Mouse (Mus musculus): ENCODE results near the gene Leng9.
"Not testable (repeated sequence)": the region's sequence is repeated elsewhere in the genome, so short reads cannot be mapped to it uniquely, and the experiment has no call there.

Leng9 gene

GRCm38 (mm10) chr7:4150059-4150541 lies at the start of gene Leng9:
Gene Leng9 (minus strand): TSS chr7:4150374.
- peak in 1 of 2 experiments; percentile 47 for DNase-seq (ENCODE audit: low spot score in 2 of 2)

GRCm38 (mm10) chr7:4178438-4178837 lies 28.3 kb upstream of the Leng9 start:
- no peak for DNase-seq (ENCODE audit: low spot score in 2 of 2)

GRCm38 (mm10) chr7:4170193-4170938 lies 20.2 kb upstream of the Leng9 start:
- DNase-seq (ENCODE audit: low spot score in 2 of 2), result no peak

- no peak for DNase-seq (ENCODE audit: low spot score in 2 of 2)
Measured at GRCm38 (mm10) chr7:4167098-4167497, 16.9 kb upstream of the Leng9 start.

- DNase-seq (ENCODE audit: low spot score in 2 of 2), result no peak
Measured at GRCm38 (mm10) chr7:4165286-4165685, 15.1 kb upstream of the Leng9 start.

- DNase-seq (ENCODE audit: low spot score in 2 of 2), result no peak
Measured at GRCm38 (mm10) chr7:4164090-4164910, 14.1 kb upstream of the Leng9 start, which contains the start of gene Cdc42ep5. Gene Cdc42ep5 (minus strand): TSS chr7:4164860.

- DNase-seq (ENCODE audit: low spot score in 2 of 2), result no peak
Measured at GRCm38 (mm10) chr7:4163571-4164072, 13.4 kb upstream of the Leng9 start.

- not testable (repeated sequence) for DNase-seq (ENCODE audit: low spot score in 2 of 2)
Measured at GRCm38 (mm10) chr7:4161596-4161995, 11.4 kb upstream of the Leng9 start.

- no peak for DNase-seq (ENCODE audit: low spot score in 2 of 2)
Measured at GRCm38 (mm10) chr7:4154976-4155375, 4.8 kb upstream of the Leng9 start.

- DNase-seq (ENCODE audit: low spot score in 2 of 2), result no peak
Measured at GRCm38 (mm10) chr7:4154356-4154755, 4.2 kb upstream of the Leng9 start.

GRCm38 (mm10) chr7:4151241-4151640 lies 1.1 kb upstream of the Leng9 start:
- DNase-seq (ENCODE audit: low spot score in 2 of 2), result no peak

GRCm38 (mm10) chr7:4150811-4151221 lies 642 bp upstream of the Leng9 start:
- DNase-seq (ENCODE audit: low spot score in 2 of 2), result no peak

GRCm38 (mm10) chr7:4149209-4150054 lies 742 bp downstream of the Leng9 start:
- DNase-seq (ENCODE audit: low spot score in 2 of 2), result peak; percentile 78 to 80

- DNase-seq (ENCODE audit: low spot score in 2 of 2), result no peak
Measured at GRCm38 (mm10) chr7:4148341-4149208, 1.6 kb downstream of the Leng9 start.

GRCm38 (mm10) chr7:4147836-4148235 lies 2.3 kb downstream of the Leng9 start:
- DNase-seq (ENCODE audit: low spot score in 2 of 2), result no peak

GRCm38 (mm10) chr7:4147371-4147770 lies 2.8 kb downstream of the Leng9 start:
- DNase-seq (ENCODE audit: low spot score in 2 of 2), result no peak

- DNase-seq (ENCODE audit: low spot score in 2 of 2), result no peak
Measured at GRCm38 (mm10) chr7:4146241-4147180, 3.7 kb downstream of the Leng9 start.

GRCm38 (mm10) chr7:4145552-4146190 lies 4.5 kb downstream of the Leng9 start:
- DNase-seq (ENCODE audit: low spot score in 2 of 2), result peak in 1 of 2 experiments; percentile 55
